Mouse (Mus musculus): Measurements from ENCODE around the gene Caly.

The Caly gene

GRCm38 (mm10) chr7:140081408-140082241 is 723 bp downstream of the Caly start:
- no peak for DNase-seq

GRCm38 (mm10) chr7:140080503-140081156 is 1.7 kb downstream of the Caly start:
- DNase-seq, result peak; percentile 56 to 59

GRCm38 (mm10) chr7:140078711-140079110 is 3.6 kb downstream of the Caly start:
- peak; percentile 56 to 67 for DNase-seq

- no peak for DNase-seq
These were observed 4.7 kb downstream of the Caly start for GRCm38 (mm10) chr7:140077698-140078097.

GRCm38 (mm10) chr7:140070042-140070711 is 12.2 kb downstream of the Caly start:
- DNase-seq, result no peak

- DNase-seq, result no peak
These were observed 15.0 kb downstream of the Caly start for GRCm38 (mm10) chr7:140067397-140067796.

GRCm38 (mm10) chr7:140063092-140063491 is 19.3 kb downstream of the Caly start:
- DNase-seq, result peak; percentile 35 to 73

GRCm38 (mm10) chr7:140062307-140062706 is 20.0 kb downstream of the Caly start:
- DNase-seq, result peak in 1 of 2 experiments; percentile 31

- no peak for DNase-seq
These were observed 20.6 kb downstream of the Caly start for GRCm38 (mm10) chr7:140061832-140062130.

- DNase-seq, result no peak
These were observed 21.2 kb downstream of the Caly start for GRCm38 (mm10) chr7:140060936-140061831.

GRCm38 (mm10) chr7:140059601-140060000 is 22.7 kb downstream of the Caly start:
- DNase-seq, result no peak

- DNase-seq, result no peak
These were observed 23.8 kb downstream of the Caly start for GRCm38 (mm10) chr7:140058528-140058927.

GRCm38 (mm10) chr7:140057413-140058407 is 24.6 kb downstream of the Caly start:
- peak in 1 of 2 experiments; percentile 29 for DNase-seq

- no peak for DNase-seq
These were observed 28.2 kb downstream of the Caly start for GRCm38 (mm10) chr7:140054124-140054523.

GRCm38 (mm10) chr7:140049115-140049689 is 33.1 kb downstream of the Caly start:
- DNase-seq, result peak in 1 of 2 experiments; percentile 15

- no peak for DNase-seq
These were observed 33.8 kb downstream of the Caly start, which contains the start of gene Msx3 for GRCm38 (mm10) chr7:140048361-140049114. Gene Msx3, minus strand, starts transcription at chr7:140049089.

- DNase-seq, result no peak
These were observed 34.5 kb downstream of the Caly start for GRCm38 (mm10) chr7:140047811-140048311.

GRCm38 (mm10) chr7:140045546-140045945 is 36.8 kb downstream of the Caly start:
- DNase-seq, result no peak

GRCm38 (mm10) chr7:140042728-140043127 is 39.6 kb downstream of the Caly start:
- DNase-seq, result no peak

- DNase-seq, result no peak
These were observed 45.2 kb downstream of the Caly start for GRCm38 (mm10) chr7:140037171-140037555.
